Mouse (Mus musculus): ENCODE results near the gene Fam160a1.

Fam160a1 gene

DNA sequence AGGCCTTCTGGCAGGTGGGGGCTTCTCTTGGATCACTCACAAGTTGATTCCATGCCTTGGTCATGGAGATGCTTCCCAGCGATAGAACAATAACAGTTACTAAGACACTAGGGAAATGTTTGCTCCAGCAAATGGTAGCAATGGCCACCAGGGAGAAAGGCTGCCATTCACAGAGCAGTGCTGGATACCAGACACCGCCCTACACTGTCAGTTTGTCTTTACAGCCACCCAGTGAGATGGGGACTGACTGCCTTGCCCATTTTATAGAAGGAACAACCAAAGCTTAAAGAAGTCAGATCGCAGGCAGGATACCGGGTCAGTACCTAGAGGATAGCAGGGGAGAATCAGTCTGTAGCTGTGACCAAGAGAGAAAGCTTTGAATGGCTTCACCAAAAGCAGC, 59.7 kb downstream of the Fam160a1 start:
- DNase-seq (ENCODE audit: extremely low read depth, low read depth, low spot score) = no peak

DNA sequence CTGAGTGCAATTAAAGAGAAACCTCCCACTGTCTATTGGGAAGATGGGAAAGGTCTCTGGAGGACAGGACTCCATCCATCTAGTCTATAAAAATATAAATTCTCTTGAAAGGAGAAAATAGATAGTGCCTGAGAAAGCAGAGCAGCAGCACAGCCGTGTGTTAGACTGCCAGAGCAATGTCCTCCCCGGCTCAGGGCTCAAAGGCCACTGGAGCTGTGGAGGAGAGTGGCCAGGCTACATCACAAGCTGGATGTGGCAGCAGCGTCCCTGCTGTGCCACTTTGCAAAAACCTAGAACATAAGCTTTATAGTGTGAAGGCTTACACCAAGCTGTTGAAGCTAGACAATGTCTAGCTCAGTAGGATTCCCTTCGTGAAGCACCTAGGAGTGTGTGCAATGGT, 67.7 kb downstream of the Fam160a1 start:
- no peak for DNase-seq (ENCODE audit: extremely low read depth, low read depth, low spot score)

DNA sequence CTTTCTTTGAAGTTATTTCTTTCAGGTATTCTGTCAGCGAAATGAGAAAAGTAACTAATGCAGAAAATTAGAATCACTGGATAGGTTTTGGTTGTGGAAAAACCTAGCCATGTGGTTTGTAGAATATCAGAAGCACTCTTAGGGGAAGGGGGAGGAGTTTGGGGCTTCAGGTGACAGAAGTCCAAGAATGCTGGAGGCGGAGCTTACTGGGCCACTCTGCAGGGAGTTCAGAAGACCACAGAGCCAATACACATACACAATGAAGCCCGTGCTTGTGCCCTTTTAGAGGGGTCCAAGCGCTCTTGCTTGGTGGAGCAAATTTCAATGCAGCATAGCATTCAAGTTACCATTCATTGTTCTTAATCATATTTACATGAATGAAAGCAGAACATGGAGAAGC, 68.2 kb downstream of the Fam160a1 start:
- no peak for DNase-seq (ENCODE audit: extremely low read depth, low read depth, low spot score)

DNA sequence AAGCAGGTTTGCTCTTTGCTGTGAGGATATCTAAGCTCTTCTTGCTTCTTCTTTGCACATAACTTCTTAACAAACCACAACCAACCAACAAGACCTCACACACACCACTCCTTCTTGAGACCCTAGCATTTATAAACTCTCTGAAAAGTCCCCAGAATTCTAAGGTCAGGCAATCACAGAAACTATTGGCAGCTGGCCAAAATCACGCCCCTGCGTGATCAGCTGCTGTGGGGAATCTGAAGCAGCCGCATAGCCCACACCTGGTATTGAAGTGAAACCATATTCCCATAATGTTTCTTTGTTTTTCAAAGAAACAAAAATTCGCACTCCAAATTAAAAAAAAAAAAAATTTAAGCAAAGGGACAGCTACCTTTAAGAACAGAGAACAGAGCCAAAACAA, 71.0 kb downstream of the Fam160a1 start:
- no peak for DNase-seq (ENCODE audit: extremely low read depth, low read depth, low spot score)

DNA sequence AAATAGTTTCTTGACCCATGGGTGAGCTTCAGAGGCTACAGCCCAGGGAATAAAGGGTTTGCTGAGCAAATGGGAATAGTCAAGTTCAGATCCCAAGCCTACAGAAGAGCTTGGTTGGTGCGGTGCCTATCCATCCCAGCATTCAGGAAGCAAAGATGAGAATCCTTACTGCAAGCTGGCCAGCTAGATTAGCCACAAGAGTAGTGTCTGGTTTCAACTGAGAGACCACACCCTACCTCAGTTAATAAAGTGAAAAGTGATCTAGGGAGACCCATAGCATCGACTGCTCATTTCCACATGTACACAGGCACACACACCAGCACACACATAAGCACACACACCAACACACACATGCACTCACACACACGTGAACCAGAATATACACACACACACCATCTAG, 75.3 kb downstream of the Fam160a1 start:
- DNase-seq (ENCODE audit: extremely low read depth, low read depth, low spot score) = no peak

DNA sequence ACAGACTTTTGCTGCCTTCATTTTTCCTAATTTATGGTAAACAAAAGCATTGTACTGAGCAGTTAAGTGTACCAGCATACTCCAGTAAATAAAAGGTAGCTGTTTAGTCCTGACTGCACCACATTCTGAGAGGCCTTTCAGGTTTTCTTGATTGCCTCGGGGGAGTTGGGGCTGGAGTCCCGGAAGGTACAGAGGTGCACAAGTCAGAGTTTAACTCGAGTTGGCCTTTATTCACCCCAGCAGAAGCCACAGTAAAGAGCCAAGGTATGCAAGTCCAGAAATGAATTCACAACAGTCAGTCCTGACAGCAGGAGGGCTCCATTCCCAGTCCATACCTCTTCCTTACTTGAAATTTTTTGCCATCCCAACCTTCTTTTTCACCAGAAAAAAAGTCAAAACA, 78.5 kb downstream of the Fam160a1 start:
- no peak for DNase-seq (ENCODE audit: extremely low read depth, low read depth, low spot score)

DNA sequence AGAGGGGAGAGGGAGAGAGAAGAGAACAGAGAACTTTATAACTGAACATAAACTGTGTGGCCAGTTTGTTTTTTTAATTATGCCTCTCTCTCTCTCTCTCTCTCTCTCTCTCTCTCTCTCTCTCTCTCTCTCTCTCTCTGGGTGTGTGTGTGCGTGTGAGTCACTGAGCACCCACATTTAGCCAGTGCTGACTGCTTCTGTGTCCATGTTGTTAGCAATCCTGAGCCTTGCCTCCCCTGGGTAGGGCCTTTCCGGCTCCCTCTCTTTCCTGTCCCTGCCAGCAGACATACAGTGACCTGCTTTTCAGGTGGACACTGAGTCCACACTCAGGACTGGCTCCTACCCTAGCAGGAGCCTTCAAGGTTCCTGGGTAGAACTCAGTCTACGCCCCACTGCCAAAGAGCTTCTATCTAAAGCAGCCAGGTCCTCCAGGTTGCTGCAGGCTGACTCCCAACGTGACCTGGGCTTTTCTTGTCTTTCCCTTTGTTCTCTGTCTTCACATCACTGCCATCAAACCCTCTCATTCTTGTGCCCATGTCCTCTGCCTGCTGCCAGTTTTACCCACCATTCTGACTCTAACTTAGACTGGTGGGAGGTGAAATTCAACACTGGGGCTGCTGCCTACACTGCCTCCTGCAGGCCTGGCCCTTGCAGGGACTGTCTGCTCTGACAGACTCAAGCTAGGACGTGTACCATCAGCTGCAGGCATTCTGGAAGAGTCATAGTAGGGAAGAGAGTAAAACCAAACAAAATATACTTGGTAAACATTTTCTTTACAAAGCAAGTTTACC, 83.0 kb downstream of the Fam160a1 start:
- no peak for DNase-seq (ENCODE audit: extremely low read depth, low read depth, low spot score)

DNA sequence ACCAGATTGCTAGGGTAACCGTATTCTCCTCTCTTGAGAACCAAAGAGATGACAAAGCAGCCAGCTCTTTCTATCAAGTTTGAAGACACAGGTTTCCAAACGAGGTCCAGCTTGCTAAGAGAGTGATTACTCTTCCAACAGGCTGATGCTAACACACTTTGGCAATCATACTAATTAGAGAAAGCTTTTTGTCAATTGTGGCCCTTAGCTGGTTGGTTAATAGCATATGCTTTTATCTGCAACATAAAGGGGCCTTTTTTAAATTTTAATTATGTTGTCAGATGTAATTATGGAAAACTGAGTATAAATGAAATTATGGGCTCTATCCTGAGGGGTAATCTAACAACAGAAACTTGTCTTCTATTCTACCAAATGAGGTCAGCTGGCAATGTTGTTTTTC, 89.9 kb downstream of the Fam160a1 start:
- DNase-seq (ENCODE audit: extremely low read depth, low read depth, low spot score) = no peak

DNA sequence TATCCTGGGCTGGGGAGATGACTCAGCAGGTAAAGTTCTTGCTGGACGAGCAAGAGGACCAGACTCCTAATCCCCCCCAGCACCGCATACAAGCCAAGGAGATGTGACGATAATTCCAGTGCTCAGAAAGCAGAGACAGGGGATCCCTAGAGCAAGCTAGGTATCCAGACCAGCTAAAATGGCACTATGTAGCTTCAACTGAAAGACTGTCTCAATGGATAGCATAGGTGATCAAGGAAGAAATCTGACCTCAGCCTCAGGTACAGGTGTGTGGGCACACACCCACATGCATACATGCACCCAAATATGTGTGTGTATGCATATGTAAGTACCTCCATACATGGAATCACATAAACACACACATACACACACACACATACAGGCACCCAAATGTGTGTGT, 91.1 kb downstream of the Fam160a1 start:
- DNase-seq (ENCODE audit: extremely low read depth, low read depth, low spot score) = no peak

DNA sequence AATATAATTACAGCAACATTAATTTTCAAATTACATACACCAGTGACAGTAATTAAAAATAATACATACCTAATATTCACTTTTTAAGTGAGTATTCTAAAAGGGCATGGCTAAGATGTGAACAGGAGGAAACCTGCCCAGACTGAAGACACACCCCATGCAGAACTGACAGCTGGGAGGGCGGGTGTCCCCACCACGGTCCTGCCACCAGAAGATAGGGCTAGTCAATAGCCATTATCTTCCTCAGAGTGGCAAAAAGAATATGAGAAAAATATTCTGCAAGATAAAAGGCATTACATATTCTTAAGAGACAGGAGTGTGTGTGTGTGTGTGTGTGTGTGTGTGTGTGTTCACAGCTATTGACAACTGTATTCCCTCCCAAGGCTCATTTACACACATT, 92.0 kb downstream of the Fam160a1 start:
- DNase-seq (ENCODE audit: extremely low read depth, low read depth, low spot score) = no peak

DNA sequence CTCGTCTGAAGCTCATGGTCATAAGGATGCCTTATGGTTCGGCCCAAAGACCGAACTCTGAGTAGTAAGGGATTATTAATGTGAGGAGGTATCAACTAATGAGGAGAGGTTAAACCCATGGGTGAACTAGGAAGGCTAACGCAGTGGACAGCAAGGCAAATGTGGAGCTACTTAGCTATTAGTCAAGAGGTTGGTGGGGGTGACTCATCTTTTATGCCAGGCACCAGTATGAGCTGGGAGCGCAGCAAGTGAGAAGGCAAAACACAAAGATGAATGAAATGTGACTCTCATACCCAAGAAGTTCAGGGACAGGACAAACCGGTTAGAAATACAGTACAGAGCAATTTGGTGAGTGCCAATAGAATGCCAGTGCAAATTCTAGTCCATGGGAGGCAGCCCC, 94.5 kb downstream of the Fam160a1 start:
- no peak for DNase-seq (ENCODE audit: extremely low read depth, low read depth, low spot score)

DNA sequence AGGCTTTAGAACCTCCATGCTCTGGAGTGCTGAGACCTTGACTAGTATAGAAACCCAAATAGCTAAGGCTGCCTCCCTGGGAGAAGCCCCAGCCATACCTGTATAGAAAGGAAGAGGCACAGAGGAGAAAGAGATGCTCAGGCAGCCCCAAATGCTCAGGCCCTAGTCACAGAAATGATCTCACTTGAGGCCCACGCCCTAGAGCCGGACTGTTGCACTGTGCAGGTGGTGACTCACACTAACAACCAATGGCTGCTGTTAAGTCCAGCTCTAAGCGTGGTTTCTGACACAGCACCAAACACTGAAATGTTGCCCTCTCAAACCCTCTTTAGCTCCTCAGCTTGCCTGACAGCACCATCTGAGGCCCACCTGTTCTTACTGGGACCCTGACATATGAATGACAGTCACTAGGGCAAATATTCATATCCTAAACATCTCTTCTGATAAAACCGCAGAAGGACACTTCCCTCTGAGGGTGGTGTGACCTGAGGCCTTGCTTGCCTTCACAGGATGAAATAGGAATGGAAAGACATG, 101.3 kb downstream of the Fam160a1 start:
- no peak for DNase-seq (ENCODE audit: extremely low read depth, low read depth, low spot score)

DNA sequence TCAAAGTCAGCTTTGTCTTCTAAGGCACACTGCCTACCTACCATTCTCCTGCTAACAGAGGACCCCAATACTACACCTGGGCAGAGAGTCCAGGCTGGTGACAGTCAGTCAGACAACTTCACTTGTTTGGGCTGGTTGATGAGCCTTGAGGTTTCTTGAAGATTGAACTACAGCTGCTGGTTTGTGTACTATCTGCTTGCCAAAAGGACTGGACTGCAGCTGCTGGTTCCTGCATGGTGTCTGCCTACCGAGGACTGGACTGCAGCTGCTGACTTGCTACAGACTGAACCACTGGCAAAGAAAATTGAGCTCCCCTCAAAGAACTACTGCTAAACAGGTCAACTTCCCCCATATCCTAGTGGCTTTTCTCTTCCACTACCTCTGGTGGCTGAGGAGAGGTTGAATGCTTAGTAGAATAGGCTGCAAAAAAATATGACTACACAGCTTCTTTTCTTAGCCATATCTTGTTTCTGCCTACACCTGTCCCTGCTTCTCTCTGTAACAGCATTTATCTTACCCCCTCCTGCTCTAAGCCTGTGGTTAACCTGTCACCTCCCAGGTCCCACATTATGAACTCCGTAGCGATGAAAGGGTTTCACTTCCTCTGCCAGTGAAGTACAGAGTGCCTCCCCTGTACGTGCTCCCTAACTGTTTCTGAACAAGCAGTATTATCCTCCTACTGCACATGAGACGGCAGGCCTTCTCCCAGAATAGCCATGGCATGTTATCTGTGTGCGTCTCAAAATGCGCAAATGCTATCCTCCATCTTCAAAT, 103.0 kb downstream of the Fam160a1 start:
- no peak for DNase-seq (ENCODE audit: extremely low read depth, low read depth, low spot score)

DNA sequence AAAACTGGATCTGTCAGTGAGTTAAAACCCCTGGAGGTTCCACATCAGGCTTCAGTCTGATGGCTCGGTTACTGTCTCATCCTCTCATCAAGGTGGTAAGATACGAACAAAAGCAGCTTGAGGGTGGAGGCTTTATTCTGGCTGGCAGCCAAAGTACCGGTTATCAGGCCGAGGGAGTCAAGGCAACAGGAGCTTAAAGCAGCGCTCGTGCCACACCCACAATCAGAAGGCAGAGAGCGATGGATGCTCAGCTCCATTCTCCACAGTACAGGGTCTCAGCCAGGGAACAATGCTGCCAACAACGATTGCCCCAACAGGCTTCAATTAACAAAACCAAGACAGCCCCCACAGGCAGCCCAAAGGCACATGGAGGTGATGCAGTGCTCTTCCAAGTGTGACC, 106.4 kb downstream of the Fam160a1 start:
- DNase-seq (ENCODE audit: extremely low read depth, low read depth, low spot score) = no peak

DNA sequence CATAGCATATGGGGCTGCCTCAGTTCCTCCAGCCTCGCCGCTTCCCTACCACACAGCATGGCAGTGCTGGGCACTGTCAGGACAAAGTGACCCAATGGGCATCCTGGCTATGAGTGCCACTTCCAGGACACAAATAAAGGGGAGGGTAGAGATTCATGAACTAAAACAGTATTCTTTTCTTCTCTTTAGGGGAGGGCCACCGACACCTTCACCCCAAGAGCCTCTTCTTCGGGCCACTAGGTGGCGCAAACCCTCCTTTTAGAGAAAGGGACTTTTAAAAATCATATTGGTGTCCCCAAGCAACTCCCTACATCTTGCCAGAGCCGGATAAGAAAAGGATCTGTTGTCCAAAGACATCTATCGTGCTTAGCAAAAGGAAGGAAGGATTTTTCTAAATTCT, 109.7 kb downstream of the Fam160a1 start:
- DNase-seq (ENCODE audit: extremely low read depth, low read depth, low spot score) = no peak

DNA sequence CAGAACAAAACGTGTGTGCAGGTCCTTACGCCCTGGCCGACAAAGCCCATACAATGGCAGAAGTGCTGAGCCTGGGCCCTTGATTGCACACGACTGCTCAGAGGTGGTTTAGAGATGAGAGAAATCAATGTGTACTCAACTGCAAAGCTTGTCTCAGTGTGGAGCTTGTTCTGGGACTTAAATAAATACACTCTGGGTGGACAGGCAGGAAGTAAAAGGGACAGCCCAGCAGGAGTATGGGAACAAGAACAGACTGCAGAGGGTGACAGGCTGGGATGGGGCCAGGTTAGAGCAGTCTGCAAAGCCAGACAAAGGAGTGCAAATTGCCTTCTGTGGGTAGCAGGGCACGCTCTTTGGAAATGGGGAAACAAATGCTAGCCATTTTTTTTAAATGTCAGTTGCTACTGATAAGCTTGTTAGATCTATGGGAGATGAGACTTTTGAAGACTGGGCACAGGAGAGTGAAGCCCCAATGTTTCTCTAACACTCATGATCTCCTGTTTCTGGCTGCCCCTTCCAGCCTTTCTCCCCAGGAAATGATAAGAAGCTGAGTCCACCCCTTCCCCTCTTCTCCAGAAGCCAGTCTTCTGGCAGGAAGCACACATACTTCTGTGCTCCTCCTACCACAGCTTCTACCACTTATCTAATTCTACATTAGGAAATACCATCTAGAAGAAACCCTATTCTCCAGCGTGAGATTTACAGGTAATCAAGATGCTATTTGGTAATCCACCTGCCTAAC, 113.8 kb downstream of the Fam160a1 start:
- DNase-seq (ENCODE audit: extremely low read depth, low read depth, low spot score) = no peak

DNA sequence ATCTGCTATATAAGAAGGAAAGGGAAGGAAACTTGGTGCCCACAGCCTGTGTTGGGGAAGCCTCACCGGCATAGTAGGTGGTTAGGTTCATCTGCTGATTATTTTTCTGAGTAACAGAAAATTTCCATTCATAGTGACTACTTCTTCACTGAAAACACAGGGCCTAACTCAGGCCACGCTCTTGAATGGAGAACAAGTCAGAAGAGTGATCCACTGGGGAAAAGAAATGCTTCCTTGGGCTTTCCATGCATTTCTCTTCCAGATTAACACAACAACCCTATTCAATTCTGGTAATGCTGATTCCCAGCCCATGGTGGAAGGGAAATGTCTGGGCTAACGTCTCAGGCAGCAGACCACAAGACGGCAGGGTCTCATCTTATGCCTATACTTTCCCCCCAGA, 118.6 kb downstream of the Fam160a1 start:
- DNase-seq (ENCODE audit: extremely low read depth, low read depth, low spot score) = no peak

DNA sequence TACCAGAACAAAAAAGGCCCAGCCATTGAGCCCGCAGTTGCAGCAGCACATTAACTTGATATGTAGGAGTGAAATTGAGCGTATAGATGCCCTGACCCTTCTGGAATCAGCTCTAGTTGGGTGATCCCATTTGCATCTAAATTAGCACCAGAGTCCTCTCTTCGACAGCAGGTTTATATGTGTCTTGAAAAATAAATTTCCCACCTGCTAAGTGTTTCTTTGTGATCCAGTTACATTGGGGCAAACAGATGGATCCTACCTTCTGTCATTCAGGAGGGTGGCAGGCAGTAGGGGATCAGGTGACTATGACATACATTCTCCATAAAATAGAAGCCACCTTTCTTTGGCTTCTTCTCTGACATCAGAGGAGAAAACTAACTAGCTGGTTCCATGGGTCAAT, 122.0 kb downstream of the Fam160a1 start:
- DNase-seq (ENCODE audit: extremely low read depth, low read depth, low spot score) = no peak

DNA sequence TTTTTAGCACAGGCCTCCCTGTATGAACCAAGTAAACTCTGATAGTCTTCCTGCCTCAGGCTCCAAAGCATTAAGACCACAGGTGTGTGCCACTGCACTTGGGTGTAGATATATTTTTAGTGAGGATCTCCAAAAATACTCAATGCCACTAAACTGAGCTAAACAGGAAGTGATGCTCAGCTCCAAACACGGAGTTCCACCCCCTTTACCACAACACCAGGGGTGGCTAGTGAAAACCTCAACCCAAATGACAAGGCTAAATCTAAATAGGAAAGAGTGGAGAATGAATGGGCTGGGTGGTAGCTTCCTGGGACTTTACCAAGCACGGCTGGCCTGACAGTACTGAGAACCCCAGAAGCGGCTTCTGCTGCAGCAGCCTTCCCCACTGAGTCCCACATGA, 124.1 kb downstream of the Fam160a1 start:
- DNase-seq (ENCODE audit: extremely low read depth, low read depth, low spot score) = no peak

DNA sequence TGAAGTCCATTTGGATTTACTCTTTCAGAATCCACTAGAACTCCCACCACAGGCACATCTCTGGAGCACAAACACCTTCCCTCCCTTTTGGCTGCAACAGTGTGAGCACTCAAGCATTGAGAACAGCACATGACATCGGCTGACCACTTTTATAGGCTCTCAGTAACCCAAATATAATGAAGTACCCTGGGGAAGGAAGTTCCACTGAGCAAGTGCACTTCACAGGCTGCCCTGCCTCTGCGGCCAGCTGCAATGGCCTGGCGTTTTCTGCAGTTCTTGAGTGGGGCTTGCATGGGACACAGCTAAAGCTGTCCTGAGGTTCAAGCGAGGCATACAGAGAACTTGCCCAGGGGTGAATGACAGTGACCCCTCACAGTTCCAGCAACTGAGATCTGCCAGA, 126.0 kb downstream of the Fam160a1 start:
- DNase-seq (ENCODE audit: extremely low read depth, low read depth, low spot score) = no peak

DNA sequence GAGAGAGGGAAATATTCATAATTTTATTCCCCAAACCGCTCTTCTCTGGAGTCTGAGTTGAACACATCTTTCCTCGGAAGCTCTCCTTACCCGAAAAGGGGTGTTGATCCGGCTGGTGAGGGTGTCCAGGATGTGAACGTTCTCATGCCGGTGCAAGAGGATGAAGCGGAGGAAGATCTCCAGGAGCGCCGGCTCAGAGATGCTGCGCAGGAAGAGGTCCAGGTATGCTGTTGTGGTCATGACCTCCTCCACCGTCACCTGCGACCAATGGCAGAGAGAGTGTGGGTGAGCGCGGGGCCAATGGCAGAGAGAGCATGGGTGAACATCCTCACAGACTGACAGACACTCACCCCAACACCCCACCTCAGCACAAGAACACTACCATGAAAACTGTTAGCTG, 128.8 kb downstream of the Fam160a1 start:
- DNase-seq (ENCODE audit: extremely low read depth, low read depth, low spot score) = no peak

DNA sequence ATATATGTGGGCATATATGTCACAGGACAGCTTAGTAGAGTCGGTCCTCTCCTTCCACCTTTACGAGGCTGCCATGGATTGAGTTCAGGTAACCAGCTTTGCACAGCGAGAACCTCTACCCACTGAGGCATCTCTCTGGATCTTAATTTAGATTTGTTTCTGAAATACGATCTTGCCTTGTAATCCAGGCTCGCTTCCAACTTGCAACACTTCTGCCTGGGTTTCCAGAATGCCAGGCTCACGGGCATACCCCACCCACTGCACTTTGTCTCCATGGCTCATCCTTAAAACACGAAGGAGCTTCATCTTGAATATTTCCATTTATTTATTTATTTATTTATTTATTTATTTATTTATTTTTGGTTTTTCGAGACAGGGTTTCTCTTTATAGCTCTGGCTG, 131.8 kb downstream of the Fam160a1 start:
- DNase-seq (ENCODE audit: extremely low read depth, low read depth, low spot score) = no peak

Measured in fat pad, adult 2 months (tissue).